Mouse (Mus musculus): ENCODE measurements around the gene Rgs10.

Rgs10 gene

DNA sequence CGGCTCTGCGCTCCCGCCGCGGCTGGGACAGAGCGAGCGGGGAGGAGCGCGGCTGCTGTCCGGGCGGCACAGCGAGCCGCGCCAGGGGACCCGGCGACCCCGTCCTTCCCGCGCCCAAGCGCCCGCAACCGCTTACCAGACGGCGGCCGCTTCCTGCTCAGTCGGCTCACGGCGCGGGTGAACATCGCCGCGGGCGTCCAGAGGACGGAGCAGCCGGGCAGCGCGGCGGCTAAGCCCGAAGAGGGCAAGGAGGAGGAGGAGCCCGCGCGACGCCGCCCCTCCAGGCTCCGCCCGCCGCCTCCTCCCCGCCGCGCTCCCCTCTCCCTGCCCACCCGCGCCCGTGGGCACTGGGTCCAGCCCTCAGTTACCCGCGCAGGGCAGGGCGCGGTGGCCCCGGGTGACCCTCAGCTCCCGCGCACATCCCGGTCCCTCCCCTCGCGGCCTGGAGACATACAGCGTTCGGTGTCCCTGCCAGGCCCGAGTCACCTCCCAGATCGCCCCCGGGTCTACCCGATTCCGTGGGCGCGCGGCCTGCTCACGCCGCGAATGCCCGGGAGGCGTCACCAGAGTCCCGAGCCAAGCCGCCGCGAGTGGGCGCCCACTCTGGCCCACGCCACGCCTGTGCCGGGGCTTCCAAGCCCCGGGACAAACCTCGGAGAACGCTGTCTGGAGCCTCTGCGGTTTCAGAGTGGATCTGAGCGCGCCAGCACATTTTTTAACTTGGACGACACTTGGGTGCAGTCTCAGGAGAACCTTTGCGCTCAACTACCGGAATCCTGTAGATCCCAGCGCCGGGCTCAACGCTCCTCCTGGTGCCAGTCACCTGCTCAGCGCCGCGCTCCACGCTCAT is at the start of gene Rgs10:
Gene Rgs10, minus strand, starts transcription at position 829 of the 850 bp plus-strand sequence.
- peak; percentile 45 for DNase-seq (ENCODE audit: low spot score)

DNA sequence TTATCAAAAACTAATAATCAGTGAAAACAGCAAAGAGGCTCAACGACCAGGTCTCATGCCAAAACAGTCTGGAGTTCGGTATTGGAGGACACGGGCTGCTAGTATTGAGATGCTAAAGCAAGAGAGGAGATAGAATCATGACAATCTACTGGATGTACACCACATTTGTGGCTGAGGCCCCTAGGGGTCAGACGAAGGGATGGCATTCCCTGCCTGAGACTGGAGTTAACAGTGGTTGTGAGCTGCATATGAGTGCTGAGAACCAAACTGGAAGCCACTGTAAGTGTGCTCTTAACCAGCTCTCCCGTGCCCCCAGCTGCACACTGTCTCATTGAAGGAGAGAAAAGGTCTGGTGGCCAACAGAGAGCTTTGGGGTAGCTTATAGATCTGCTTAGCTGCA is 43.8 kb upstream of the Rgs10 start:
- DNase-seq (ENCODE audit: low spot score), result no peak

DNA sequence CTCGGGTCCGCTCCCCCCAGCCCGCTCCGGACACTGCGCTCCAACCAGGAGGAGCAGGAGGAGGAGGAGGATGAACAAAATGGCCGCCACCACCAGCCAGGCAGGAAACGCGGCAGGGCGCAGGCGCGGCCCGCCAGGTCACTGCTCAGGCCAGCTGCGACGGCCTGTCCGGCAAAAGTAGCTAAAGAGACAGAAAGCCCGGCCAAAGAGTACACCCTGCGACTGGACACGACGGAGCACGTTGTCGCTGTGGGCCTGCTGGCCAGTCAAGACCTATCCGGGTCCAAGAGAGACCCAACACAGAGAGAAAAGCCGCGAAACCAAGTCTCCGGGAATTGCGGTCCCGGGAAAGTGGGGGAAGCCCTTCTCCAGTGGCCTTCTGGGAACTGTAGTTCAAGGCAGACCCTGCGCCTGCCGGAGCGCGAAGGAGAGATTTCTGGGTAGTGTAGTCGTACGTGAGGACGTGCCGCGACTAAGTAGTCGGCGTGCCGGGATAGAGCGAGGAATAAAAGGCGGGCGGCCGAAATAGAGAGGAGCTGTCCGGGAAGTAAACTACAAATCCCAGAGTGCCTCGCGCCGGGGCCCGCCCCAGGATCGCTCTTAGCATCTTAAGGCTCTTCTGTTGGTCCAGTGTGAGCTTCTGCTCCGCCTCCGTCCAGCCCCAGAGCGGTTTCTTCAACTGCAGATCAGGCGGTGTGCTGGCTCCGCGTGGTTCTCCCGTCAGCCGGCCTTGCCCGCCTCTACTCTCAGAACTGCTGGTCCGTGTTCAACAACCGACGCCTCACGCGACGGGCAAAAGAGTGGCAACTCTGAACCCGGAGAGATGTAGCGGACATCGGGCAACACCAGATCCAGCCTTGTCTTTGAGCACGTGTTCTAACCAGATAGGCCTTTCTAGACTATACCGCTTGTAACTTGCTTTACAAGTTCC is 43.0 kb upstream of the Rgs10 start, which contains the start of gene Tial1:
Gene Tial1, minus strand, starts transcription at position 433 of the 931 bp plus-strand sequence.
- peak; percentile 91 for DNase-seq (ENCODE audit: low spot score)

DNA sequence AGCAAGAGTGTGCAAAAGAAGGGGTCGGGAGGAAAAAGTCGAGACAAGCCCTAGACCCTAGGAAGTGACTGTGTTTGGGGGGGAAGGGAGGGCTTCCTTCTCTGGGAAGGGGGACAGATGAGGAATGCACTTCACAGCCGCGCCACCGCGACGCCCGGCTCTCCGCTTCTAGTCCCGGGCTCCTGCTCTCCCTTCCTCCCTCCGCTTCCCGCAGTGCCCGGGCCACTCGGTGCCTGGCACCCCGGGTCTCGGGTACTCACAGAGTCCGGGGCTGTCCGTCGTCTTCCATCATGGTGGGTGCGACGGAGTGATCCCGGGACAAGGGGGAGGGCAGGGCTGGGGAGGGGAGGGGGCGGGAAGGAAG is 42.3 kb upstream of the Rgs10 start:
- DNase-seq (ENCODE audit: low spot score), result no peak

DNA sequence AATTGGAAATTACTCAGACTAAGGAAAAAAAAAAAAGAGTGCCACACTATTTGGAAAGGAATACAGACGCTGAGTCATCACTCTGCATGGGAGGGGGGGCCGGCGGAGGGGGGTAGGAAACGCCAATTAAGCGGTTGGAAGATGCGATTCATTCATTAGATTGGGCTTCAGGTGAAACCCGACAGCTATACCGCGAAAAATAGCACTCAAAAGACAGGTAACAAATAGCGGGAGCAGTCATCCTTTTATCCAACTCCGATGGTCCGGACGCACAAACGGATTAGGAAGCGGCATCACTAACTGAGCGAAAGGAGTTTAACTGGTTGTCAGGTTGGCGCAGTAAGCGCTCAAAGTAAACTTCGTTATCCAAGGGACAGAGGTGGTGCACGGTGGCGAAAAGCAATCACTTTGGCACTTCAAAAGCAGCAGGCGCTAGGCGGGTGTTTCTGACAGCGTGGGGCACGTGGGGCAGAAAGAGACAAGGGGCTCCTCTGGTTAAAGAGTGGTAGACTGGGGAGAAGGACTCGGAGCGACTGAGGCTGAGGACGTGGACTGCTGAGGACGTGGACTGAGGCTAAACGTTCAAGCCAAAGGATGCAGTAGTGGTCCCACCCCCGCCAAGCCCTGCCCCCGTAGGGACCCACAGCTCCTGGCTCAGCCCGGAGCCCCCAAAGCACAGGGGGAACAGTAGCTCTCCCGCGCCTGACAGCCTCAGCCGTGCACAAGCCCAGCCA is 41.7 kb upstream of the Rgs10 start:
- peak; percentile 43 for DNase-seq (ENCODE audit: low spot score)

DNA sequence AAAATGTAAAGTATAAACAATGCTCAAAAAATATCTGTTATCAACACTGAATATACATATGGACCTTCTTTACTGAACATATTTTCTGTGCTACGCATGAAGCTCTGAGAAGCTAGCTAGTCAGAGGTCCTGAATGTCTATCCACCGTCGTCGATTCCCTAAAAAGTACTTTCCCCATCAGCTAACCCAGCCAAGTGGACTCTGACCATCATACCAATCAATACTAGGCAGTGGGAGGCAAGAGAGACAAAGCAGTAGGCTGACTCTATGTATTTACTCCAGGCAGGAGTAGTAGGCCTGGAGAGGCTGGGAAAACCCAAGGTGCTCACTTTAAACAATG is 41.2 kb upstream of the Rgs10 start:
- no peak for DNase-seq (ENCODE audit: low spot score)

DNA sequence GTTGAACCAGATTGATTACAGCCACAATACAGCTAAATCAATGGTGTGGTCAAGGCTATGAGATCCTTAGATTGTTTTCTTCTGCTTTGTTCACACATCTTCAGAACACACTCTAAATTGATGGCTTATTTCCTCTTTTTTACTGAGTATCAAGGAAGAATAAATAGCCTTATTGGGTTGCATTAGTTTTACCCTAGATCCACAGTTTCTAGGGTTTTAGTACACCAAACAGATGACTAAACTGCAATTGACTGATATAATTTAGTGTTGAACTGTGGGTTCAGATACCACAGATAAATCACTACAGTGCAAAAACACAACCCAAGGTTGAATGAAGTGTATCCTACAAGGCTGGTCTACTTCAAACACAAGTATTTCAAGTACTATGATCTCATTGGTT is 39.5 kb upstream of the Rgs10 start:
- no peak for DNase-seq (ENCODE audit: low spot score)

DNA sequence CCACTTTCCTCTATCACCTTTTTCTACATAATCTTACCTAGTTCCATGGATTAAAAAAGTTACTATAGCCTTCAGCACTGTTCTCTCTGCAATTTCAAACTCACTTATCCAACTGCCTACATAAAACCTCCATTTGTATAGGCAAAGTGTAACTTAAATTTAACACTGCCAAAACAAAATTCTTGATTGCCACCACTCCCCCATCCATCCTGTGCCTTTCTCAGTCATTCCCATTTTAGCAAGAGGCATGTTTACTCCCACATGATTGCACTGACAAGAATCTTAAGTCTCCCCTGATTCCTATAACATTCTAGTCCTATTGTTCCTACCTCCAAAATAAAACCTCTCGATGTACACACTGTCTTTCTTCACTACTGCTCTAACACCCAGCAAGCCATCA is 34.2 kb upstream of the Rgs10 start:
- no peak for DNase-seq (ENCODE audit: low spot score)

DNA sequence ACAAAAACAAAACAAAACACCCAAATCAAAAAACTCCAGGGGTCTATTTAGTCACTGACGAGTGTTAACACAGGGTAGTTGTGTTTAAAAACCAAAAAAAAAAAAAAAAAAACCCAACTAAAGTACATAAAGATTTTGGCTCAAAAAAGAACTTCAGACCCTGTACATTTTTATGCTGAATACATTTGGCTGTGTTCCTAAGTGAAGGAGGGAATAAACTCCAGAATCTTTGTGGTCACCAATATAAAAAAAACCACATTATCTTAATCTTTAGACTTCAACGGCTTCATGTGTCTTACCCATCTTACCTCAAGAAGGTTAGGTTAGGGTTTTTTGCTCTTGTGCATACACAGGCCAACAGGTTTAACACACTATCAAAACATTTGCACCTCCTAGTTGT is 22.0 kb upstream of the Rgs10 start:
- DNase-seq (ENCODE audit: low spot score), result no peak

DNA sequence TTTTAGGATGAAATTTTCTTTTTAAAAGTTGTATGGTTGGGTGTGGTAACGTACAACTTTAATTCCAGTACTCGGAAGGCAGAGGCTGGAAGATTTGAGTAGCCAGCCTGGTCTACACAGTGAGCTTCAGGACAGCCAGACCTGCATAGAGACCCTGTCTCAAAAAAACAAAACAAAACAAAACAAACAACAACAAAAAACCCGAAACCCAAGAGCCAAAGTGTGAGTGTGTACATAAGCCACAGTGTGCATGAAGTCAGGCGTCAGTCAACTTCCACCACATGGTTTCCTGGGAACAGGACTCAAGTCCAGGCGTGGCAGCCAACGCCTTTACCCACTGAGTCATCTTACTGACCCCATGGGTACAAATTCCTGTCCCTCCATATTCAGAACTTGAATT is 20.7 kb upstream of the Rgs10 start:
- no peak for DNase-seq (ENCODE audit: low spot score)

DNA sequence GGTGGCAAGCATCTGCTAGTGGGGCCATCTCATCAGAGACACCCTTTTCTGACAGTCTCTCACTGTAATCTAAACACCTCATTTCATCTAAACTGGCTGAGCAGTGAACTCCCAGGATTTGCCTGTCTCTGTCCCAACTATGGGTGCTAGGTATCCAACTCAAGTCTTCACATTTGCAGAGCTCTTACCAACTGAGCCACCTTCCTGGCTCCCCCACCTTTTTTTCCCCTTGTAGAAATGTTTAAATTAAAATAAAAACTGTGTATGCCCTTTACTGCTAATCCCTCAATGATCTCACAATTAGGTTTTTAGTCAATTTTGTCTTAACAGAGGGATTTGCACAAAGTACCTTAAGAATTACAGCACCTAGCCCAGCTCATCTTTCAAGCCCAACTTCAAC is 19.6 kb upstream of the Rgs10 start:
- no peak for DNase-seq (ENCODE audit: low spot score)

DNA sequence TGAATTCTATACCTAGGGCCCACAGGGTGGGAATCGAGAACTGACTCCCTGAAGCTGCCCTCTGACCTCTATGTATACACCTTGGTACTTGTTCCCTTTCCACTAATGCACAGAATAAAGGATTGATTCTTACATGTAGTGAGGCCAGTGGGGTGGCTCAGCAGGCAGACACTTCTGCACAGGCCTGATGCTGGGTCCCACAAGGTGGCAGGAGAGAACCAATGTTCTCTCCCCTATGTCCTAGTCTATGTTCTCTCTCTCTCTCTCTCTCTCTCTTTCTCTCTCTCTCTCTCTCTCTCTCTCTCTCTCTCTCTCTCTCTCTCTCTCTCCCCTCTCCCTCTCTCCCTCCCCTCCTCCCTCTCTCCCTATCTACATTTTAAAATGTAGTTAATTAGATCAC is 14.7 kb upstream of the Rgs10 start:
- DNase-seq (ENCODE audit: low spot score), result no peak

DNA sequence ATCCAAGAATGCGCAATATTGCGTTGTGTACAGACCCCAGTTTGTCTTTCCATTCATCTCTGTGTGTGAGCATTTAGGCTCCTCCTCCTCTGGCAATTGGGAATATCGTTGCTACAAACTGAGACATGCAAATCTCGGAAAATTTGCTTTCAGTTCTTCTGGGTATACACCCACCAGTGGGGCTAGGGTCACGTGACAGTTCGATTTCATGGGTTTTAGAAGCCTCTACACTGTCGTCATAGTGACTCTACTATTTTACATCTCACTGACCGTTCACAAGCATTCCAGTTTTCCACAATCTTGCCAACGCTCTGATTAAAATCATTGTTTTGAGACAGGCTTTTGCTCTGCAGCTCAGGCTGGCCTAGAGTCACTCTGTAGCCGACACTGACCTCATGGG is 14.0 kb upstream of the Rgs10 start:
- no peak for DNase-seq (ENCODE audit: low spot score)

DNA sequence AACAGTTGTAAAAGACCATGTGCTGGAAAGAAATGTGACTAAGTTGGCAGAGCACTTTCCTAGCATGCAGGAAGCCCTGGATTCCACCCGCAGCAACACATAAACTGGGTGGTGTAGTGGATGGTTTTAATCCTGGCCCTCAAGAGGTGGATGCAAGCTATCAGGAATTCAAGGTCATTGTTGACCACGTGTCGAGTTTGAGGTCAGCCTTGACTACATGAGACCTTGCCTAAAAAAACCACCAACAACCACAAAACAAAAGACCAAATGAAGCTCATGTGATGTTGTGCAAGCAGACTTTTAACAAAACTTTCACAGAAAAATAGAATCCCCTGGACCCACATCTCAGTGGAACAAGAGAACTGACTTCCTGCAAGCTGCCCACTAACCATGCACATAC is 3.9 kb upstream of the Rgs10 start:
- no peak for DNase-seq (ENCODE audit: low spot score)

DNA sequence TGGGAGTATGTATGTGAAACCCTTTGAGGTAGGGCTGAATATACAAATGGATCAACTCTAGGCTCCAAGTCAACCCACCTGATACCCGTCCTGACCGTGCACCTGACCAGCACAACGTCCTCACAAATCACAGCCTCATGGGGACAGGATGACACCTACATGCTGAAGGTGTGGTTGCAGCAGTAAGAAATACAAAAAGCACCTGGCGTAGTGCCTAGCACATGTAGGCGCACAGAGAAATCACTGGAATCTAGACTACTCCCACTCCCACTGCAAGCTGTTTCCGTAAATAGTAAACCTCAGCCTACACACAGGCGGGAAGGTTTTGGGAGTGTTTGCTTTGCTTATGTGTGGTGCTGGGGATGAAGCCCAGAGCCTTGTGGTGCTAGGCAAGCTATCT is 3.1 kb upstream of the Rgs10 start:
- no peak for DNase-seq (ENCODE audit: low spot score)

DNA sequence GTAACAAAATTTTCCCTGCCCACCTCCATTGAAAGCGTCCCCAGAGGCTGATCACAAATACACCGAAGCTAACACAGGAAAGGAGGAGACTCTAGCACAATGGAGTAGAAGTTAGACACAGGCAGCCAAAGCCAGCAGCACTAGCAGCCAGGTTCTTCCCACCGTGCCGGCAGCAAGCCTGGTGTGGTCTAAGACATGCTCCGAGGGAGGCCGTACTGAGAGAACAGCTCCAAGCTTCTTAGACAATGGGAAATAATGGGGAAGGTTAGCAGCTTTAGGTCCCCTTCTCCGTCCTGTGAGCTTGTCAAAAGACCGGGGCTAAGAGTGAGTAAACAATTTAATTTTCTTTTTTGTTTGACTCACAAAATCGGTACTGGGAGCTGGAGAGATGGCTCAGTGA is 1.1 kb upstream of the Rgs10 start:
- no peak for DNase-seq (ENCODE audit: low spot score)

DNA sequence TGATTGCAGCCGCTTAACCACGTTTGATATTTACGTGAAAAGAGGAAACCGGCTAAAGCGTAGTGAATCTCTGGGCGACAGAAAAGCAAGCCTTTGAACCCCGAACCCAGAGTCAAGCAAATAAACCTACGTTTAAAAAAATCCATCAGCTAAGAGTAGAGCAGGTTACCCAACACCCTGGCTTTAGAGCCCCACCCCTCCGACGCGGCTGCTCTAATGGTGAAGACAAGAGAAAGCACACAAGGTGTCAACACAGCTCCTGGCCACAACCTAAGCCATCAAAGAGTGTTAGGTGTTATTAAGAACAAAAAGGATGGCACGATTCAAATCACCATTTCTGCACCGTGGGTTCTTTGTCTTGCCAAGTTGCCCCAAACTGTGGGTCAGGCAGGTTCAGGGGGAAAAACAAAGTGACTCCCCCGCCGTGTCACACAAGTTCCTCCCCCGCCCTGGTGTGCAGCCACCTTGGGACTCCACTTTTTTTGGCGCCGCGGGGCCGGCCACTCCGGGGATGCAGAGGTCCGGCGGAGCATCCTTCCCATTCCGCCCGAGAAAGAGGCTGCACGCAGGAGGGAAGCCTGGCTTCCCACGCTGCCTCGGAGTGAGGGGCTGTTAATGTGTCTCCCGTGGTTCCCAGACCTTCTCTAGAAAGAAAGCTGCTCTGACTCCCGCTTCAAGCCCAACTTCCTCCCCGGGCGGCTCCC is 1.2 kb downstream of the Rgs10 start:
- no peak for DNase-seq (ENCODE audit: low spot score)

DNA sequence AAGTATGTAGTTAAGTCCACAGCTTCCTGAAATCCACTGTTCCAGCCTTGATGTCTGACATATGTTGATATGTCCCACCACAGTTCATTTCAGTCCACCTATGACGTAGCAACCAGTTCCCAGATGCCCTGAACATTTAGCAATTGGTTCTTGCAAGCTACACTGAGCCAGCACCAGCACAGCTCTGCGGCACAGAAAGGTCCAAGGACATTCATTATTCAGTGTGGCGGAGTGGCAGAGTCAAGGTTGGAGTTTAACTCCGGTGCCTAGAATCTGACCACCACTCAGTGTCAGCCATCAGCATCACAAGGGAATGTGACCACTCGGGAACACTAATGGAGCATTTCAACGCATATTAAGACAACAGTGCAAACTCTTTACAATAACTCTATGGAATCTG is 1.9 kb downstream of the Rgs10 start:
- no peak for DNase-seq (ENCODE audit: low spot score)

DNA sequence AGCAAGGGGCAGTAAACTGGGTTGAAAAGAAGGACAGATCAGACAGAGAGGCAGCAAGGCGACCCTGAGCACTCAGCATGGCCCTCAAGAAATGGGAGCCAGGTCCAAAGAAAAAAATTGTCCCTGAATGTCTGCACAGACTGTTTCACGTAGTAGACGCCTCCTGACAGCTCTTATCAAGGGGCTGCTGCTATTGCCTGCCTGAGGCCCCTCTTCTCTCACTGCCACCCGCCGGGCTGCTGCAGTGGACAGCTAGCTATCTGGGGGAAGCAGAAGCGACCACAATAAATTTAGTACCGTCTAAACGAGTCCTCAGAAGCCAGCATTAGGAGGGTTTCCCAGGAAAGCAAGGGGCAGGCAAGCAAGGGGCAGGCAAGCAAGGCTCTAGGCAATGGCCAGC is 4.1 kb downstream of the Rgs10 start:
- DNase-seq (ENCODE audit: low spot score), result no peak

DNA sequence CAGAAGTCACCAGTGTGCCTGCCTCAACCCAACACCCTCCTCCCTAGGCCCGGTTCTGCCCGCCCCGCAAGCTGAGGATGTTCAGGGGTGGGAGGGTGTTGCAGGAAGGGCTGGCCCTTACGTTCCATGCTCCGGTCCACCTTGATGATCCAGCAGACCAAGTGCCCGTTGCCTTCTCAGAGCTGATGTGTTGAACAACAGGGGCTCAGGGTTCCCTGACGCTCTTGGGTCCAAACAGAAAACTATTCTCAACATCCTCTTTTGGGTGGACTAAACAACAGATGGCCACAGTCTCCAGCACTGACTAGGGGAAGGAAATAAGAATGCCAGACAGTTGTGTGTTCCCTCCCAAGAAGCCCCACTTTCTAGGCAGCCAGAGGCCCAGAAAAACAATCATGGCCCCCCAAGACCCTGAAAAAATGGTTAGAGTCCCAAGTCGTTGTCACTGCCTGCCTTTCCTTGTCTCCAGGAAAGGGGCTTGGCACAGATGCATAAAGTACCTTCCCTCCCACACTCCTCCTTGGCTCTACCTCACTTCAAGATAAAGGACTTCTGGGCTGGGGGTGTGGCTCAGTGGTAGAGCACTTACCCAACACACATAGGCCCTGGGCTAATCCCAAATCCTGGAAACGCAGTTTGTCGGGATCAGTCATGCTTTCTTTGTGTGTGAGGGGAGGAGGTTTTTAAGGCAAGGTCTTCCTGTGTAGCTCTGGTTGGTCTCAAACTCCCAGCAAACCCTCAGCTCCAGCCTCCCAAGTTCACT is 6.3 kb downstream of the Rgs10 start:
- DNase-seq (ENCODE audit: low spot score), result no peak

DNA sequence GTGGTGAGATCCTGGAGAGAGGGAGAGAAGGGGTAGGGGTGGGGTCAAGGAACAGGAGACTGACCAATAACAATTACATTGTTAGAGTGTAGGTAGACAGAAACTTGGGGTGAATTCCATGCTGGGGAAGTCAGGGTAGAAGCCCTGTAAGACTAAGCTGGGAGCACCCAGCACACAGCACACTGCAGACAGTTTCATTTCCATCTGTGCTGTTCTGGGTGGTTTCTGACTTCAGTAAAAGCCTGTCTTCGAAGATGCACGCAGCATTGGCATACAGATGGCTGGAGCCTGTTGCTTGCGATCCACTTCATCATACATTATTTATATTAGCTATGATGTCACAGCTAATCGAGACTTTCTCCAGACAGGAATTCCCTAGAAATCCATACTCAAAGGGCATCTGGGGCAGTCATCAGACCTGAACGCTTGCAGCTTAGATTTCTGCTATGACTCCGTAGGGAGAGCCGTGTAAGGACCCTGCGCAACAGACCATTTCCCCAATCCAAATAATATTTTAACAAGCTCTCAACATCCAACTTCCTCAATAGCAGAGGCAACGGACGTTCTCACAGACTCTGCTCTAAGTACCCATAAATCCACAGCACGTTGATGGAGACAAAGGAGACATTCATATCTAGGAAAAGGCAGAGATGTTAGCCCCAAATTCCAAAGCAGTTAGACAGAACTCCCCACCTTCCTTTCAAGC is 7.7 kb downstream of the Rgs10 start:
- DNase-seq (ENCODE audit: low spot score), result no peak

Data from ovary, postnatal 10 days (tissue).